Mouse (Mus musculus) cerebellum, adult 8-10 months (tissue): ENCODE data around the gene Atxn1l.
A peak's percentile ranks its signal among the peaks of the same experiment; 100 is the strongest.

Source experiments
- DNase-seq: peaks from one replicate; pipeline ENCODE4 v3.0.0; 2022

The Atxn1l gene

GRCm38 (mm10) chr8:109725106-109725505, 12.4 kb downstream of the Atxn1l start:
- DNase-seq, result no peak

- no peak for DNase-seq
Measured at GRCm38 (mm10) chr8:109714961-109715360, 22.6 kb downstream of the Atxn1l start.

- DNase-seq, result no peak
Measured at GRCm38 (mm10) chr8:109712521-109712920, 25.0 kb downstream of the Atxn1l start.

GRCm38 (mm10) chr8:109707921-109708320, 29.6 kb downstream of the Atxn1l start:
- no peak for DNase-seq

- peak; percentile 73 for DNase-seq
Measured at GRCm38 (mm10) chr8:109706874-109707237, 30.7 kb downstream of the Atxn1l start.

DNA sequence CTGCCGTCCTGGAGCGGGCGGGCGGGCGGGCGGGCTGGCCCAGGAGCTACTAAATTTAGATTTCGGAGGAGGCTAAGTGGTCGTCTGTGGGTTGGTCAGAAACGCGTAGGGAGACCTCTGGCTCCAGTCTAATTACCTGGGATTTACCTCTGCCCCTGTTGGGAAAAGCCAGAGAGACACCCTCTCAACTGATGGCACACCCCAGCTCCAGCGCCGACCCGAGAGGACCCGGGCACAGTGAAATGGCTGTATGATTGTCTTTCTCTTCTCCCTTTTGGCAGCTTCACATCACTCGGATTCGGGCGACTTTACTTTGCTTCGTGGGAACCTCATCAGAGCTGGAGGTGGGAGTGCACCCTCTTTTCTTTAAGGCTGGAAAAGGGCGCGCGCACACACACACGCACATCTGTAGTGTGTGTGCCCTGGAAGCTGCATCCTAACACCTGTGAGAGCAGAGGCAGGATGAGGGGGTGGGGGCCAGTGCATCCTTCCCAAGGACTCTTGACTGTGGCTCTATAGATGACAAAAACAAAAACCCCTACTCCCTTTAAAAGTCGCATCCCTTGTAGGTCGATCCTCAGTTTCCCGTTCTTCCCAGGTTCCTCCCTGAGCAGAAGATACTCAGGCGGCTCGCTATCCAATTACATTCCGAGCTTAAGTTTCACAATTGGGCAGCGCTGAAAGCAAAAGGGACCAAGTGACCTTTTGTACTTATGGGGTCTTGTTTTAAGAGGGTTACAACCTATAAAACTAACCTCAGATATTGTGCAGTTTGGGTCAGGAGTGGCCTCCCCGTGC, 31.3 kb downstream of the Atxn1l start:
- peak; percentile 41 for DNase-seq

GRCm38 (mm10) chr8:109705320-109706075, 32.0 kb downstream of the Atxn1l start, which contains the start of gene Zfp821:
Gene Zfp821 (plus strand): TSS chr8:109705546.
- DNase-seq, result peak; percentile 96

- DNase-seq, result peak; percentile 34
Measured at GRCm38 (mm10) chr8:109704565-109705319, 32.8 kb downstream of the Atxn1l start.

GRCm38 (mm10) chr8:109698477-109698876, 39.1 kb downstream of the Atxn1l start:
- DNase-seq, result no peak

- DNase-seq, result no peak
Measured at GRCm38 (mm10) chr8:109697754-109698153, 39.8 kb downstream of the Atxn1l start.

- DNase-seq, result no peak
Measured at GRCm38 (mm10) chr8:109694154-109694553, 43.4 kb downstream of the Atxn1l start.

DNA sequence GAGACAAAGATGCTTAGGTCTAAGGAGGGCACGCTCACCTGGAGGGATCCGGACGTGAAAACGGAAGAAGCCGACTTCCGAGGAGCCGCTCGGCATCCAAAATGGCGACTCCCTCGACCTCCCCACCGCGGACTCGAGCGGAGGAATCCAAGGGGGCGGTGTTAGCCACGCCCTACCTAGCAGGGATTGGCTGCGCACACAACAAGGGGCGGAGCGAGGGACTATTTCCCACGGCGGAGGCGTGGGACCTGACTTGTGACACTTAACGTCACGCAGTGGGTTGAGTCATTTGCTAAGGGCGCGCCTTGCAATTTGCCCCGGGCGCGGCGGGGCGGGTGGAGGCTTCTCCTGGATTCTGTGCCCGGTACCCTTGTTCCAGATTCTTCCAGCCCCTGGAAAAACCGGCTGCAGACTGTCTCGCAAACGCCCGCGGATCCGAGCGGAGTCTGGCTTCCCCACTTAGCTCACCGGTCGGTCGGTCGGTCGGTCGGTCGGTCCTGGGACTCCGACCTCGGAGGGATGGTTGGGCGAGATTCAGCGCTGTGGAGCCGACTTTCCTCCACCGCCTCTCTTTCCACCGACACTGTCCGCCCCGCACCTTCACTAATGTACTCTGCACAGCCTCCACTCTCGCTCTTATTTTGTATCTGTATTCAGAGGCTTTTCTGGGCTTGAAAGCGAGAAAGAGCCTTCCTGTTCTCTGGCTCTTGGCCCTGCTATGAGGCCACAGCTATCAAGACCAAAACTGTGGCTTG, 44.2 kb downstream of the Atxn1l start, which contains the start of gene Ist1:
TSS of gene Ist1 (minus strand) at position 115 of the 755 bp plus-strand sequence.
- DNase-seq, result peak; percentile 99

GRCm38 (mm10) chr8:109692443-109693145, 44.9 kb downstream of the Atxn1l start:
- DNase-seq, result no peak

DNA sequence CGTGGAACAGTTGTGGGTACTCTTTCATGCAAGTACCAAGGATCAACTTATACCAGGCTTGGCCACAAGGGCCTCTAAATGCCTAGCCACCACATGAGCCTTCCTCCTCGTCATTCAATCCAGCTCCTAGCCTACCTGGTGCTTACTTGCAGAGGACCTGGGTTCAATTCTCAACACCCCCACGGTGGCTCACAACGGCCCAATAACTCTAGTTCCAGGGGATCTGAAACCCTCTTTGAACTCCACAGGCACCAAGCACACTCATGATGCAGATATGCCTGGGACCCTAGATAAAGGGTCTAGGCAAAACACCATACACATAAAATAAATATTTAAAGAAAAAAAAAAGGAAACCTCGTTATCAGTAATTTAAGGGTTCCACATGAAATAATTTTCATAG, 45.8 kb downstream of the Atxn1l start:
- no peak for DNase-seq

GRCm38 (mm10) chr8:109687248-109687647, 50.3 kb downstream of the Atxn1l start:
- DNase-seq, result no peak

- DNase-seq, result no peak
Measured at GRCm38 (mm10) chr8:109682120-109682519, 55.4 kb downstream of the Atxn1l start.

DNA sequence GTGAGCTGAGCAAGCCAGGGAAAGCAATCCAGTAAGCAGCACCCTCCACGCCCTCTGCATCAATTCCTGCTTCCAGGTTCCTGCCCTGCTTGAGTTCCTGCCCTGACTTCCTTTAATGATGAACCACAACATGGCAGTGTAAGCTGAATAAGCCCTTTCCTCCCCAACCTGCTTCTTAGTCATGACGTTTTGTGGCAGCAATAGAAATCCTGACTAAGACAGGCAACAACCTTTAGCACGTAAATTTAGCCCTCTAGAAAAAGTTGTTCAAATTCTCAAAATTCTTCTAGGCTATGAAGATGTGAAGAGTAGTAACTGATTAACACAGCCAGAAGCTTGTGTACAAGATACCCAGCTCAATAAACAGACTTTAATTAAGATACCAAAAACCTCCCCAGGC, 56.0 kb downstream of the Atxn1l start:
- DNase-seq, result no peak
